17 mouse cellular contexts compared by ENCODE assay signal in the genomic region with DNA sequence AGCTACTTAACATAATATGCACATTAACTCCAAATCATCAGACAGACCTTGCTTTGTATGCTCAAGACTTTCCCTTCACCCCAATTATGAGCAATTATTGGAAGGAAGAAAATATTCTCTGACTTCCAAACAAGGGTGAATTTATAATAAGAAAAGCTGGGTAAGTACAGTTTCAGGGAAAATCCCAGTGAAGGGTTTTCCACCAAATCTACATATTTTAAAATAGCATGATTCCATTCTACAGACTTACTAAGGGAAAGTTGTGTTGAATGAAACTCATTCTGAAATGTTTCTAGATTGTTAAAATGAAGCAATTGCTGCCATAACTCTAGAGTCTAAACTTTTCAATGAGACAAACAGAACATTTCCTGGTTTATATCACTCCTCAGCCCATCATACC.
"Had no signal": no experiment of that assay in that cellular context is flagged by ENCODE, and none has a peak within 500 bp of the region (broad histone marks: within the 10 kb centered on the region; RNA-seq: fewer than 3 reads in every experiment).

No protein-coding gene starts in this region.

- DNase-seq: retina, postnatal 1 day; right cerebral cortex, adult 18-20 months; right cerebral cortex, postnatal 14 days; right cerebral cortex, postnatal 25 days; right cerebral cortex, postnatal 4 days; spleen, adult 18-20 months; thymus, adult 18-20 months; thymus, adult 2 months; thymus, postnatal 14 days; thymus, postnatal 25 days; thymus, postnatal 36 days; thymus, postnatal 4 days had no signal

- H3K4me2 ChIP-seq: neural tube, embryonic 12.5 days; neural tube, embryonic 13.5 days; neural tube, embryonic 15.5 days; stomach, embryonic 15.5 days had no signal

- H3K4me1 ChIP-seq: stomach, embryonic 15.5 days had no signal

- H3K27ac ChIP-seq: neural tube, embryonic 12.5 days; neural tube, embryonic 13.5 days; neural tube, embryonic 15.5 days; stomach, embryonic 15.5 days; stomach, postnatal 0 days had no signal

- H3K27me3 ChIP-seq: neural tube, embryonic 12.5 days; neural tube, embryonic 13.5 days; neural tube, embryonic 15.5 days; stomach, embryonic 15.5 days had no signal

- H3K9me3 ChIP-seq: neural tube, embryonic 12.5 days; neural tube, embryonic 13.5 days; neural tube, embryonic 15.5 days; stomach, embryonic 15.5 days had no signal

- H3K9ac ChIP-seq: neural tube, embryonic 12.5 days; neural tube, embryonic 13.5 days; neural tube, embryonic 15.5 days; stomach, embryonic 15.5 days had no signal

- H3K36me3 ChIP-seq: neural tube, embryonic 12.5 days; neural tube, embryonic 13.5 days; neural tube, embryonic 15.5 days; stomach, embryonic 15.5 days had no signal

- H3K4me3 ChIP-seq: neural tube, embryonic 12.5 days; neural tube, embryonic 13.5 days; neural tube, embryonic 15.5 days; stomach, embryonic 15.5 days had no signal
